Mouse (Mus musculus) cortical plate, adult 2 months (tissue): ENCODE measurements around the gene Stx12.

Source experiments
- CTCF ChIP-seq: fragments of 200-500 bp; IDR thresholded peaks from 2 replicates; pipeline ENCODE4 v1.5.1; 2011; ENCODE audit warnings: mild to moderate bottlenecking, control low read depth, low read length; ENCODE audit not compliant: insufficient read depth; ENCODE audit errors: extremely low read depth
- POLR2A ChIP-seq: fragments of 200-500 bp; IDR thresholded peaks from 2 replicates; pipeline ENCODE4 v1.6.1; 2011; ENCODE audit warnings: mild to moderate bottlenecking, low read length, control low read depth; ENCODE audit not compliant: insufficient read depth; ENCODE audit errors: extremely low read depth

DNA sequence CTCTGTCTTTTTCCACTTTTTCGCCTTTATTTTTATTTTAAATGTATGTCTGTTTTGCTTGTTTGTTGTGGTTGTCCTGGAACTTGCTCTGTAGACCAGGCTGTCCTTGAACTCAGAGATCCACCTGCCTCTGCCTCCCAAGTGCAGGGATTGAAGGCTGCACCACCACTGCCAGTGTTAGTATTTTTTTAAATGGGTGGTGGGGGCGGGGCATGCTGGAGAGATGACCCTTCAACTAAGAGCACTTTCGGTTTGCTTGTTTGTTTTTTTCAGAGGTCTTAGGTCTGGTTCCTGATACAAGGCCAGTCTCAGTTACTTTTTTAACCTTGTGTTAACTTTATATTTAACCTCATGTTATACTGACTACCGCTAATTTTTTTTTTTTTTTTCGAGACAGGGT lies 79.2 kb downstream of the Stx12 start:
- no peak for TF ChIP-seq POLR2A
- TF ChIP-seq CTCF: no peak
